Mouse (Mus musculus) erythroblast, embryonic 14.5 days (primary cell): ENCODE results near the gene Bpifb5. TPM values are rescaled to one million over a fixed set of nuclear protein-coding genes. Genes with fewer than 3 reads are reported as not detected.
"Not testable (repeated sequence)": the region's sequence is repeated elsewhere in the genome, so short reads cannot be mapped to it uniquely, and the experiment has no call there.

Source experiments
- H3K27me3 ChIP-seq: 2 replicates; pipeline ENCODE4 v1.6.1; 2012; ENCODE audit warnings: inconsistent platforms; ENCODE audit not compliant: control insufficient read depth
- H3K36me3 ChIP-seq: 2 replicates; pipeline ENCODE4 v1.6.1; 2012; ENCODE audit warnings: mild to moderate bottlenecking, inconsistent platforms; ENCODE audit not compliant: control insufficient read depth
- H3K4me1 ChIP-seq: 2 replicates; pipeline ENCODE4 v1.6.1; 2012; ENCODE audit warnings: inconsistent platforms; ENCODE audit not compliant: control insufficient read depth
- H3K4me3 ChIP-seq: replicated peaks from 2 replicates; pipeline ENCODE3; 2012; ENCODE audit warnings: moderate library complexity, mild to moderate bottlenecking, inconsistent platforms
- H3K9me3 ChIP-seq: 2 replicates; pipeline ENCODE4 v1.6.1; 2012; ENCODE audit warnings: low read length, inconsistent platforms, mixed read lengths; ENCODE audit not compliant: control insufficient read depth
- GATA1 ChIP-seq: IDR thresholded peaks from 2 replicates; pipeline ENCODE4 v1.6.1; 2012; ENCODE audit warnings: low read length, inconsistent platforms, mixed read lengths
- TAL1 ChIP-seq: IDR thresholded peaks from 3 replicates; pipeline ENCODE4 v1.6.1; 2012; ENCODE audit warnings: low read length, inconsistent platforms, mixed read lengths
- polyA plus RNA-seq: library from polyadenylated mRNA; stranded (reverse); fragments of >175 nt; gene quantifications from 2 replicates; pipeline ENCODE4 v1.2.3, GENCODE M21; 2012

Gene Bpifb5
- polyA plus RNA-seq, 1 experiment, result not detected

GRCm38 (mm10) chr2:154223917-154224273 lies 353 bp downstream of the Bpifb5 start:
- Histone ChIP-seq H3K4me1 (no peaks in the 10 kb centered on the region), H3K27me3 (no peaks in the 10 kb centered on the region), H3K36me3 (no peaks in the 10 kb centered on the region), H3K4me3 (no peak overlapping the region), H3K9me3 (no peaks in the 10 kb centered on the region)
- no peak for TF ChIP-seq TAL1
- no peak for TF ChIP-seq GATA1

- no peaks in the 10 kb centered on the region for H3K9me3 ChIP-seq
- H3K4me1 ChIP-seq, result no peaks in the 10 kb centered on the region
- H3K4me3 ChIP-seq, result no peak overlapping the region
- H3K27me3 ChIP-seq, result no peaks in the 10 kb centered on the region
- H3K36me3 ChIP-seq, result no peaks in the 10 kb centered on the region
- no peak for TF ChIP-seq GATA1
- TF ChIP-seq TAL1, result no peak
Measured at GRCm38 (mm10) chr2:154226991-154227390, 3.4 kb downstream of the Bpifb5 start.

GRCm38 (mm10) chr2:154227830-154228229 lies 4.3 kb downstream of the Bpifb5 start:
- no peaks in the 10 kb centered on the region for H3K4me1 ChIP-seq
- no peak for TF ChIP-seq GATA1
- no peak for TF ChIP-seq TAL1
- no peaks in the 10 kb centered on the region for H3K36me3 ChIP-seq
- H3K27me3 ChIP-seq, result no peaks in the 10 kb centered on the region
- no peaks in the 10 kb centered on the region for H3K9me3 ChIP-seq
- H3K4me3 ChIP-seq, result no peak overlapping the region

- TF ChIP-seq GATA1 (no peak), TAL1 (no peak)
- no peaks in the 10 kb centered on the region for H3K27me3 ChIP-seq
- H3K4me3 ChIP-seq, result no peak overlapping the region
- no peaks in the 10 kb centered on the region for H3K9me3 ChIP-seq
- H3K4me1 ChIP-seq, result no peaks in the 10 kb centered on the region
- H3K36me3 ChIP-seq, result no peaks in the 10 kb centered on the region
Measured at GRCm38 (mm10) chr2:154233426-154233825, 9.9 kb downstream of the Bpifb5 start.

- H3K27me3 ChIP-seq, result no peaks in the 10 kb centered on the region
- no peaks in the 10 kb centered on the region for H3K4me1 ChIP-seq
- no peaks in the 10 kb centered on the region for H3K36me3 ChIP-seq
- TF ChIP-seq GATA1 (no peak), TAL1 (no peak)
- peaks cover 5% of the 10 kb centered on the region for H3K9me3 ChIP-seq
- no peak overlapping the region for H3K4me3 ChIP-seq
Measured at GRCm38 (mm10) chr2:154240771-154241170, 17.2 kb downstream of the Bpifb5 start.

GRCm38 (mm10) chr2:154242726-154243125 lies 19.2 kb downstream of the Bpifb5 start:
- H3K9me3 ChIP-seq, H3K4me1 ChIP-seq, H3K4me3 ChIP-seq, H3K36me3 ChIP-seq, H3K27me3 ChIP-seq: not testable (repeated sequence)

GRCm38 (mm10) chr2:154243356-154244036 lies 20.0 kb downstream of the Bpifb5 start:
- Histone ChIP-seq H3K9me3 (peaks cover 5% of the 10 kb centered on the region), H3K4me3 (no peak overlapping the region), H3K27me3 (no peaks in the 10 kb centered on the region), H3K4me1 (no peaks in the 10 kb centered on the region), H3K36me3 (no peaks in the 10 kb centered on the region)
- no peak for TF ChIP-seq TAL1
- no peak for TF ChIP-seq GATA1

- TF ChIP-seq TAL1, result no peak
- no peak for TF ChIP-seq GATA1
- Histone ChIP-seq H3K9me3 (peaks cover 5% of the 10 kb centered on the region), H3K27me3 (no peaks in the 10 kb centered on the region), H3K4me3 (no peak overlapping the region), H3K4me1 (no peaks in the 10 kb centered on the region), H3K36me3 (no peaks in the 10 kb centered on the region)
Measured at GRCm38 (mm10) chr2:154245322-154245721, 21.8 kb downstream of the Bpifb5 start.

GRCm38 (mm10) chr2:154255254-154255653 lies 31.7 kb downstream of the Bpifb5 start:
- not testable (repeated sequence) for H3K4me3 ChIP-seq, H3K36me3 ChIP-seq, H3K4me1 ChIP-seq, H3K9me3 ChIP-seq, H3K27me3 ChIP-seq

GRCm38 (mm10) chr2:154255770-154256169 lies 32.2 kb downstream of the Bpifb5 start:
- Histone ChIP-seq H3K4me1 (no peaks in the 10 kb centered on the region), H3K9me3 (no peaks in the 10 kb centered on the region), H3K4me3 (no peak overlapping the region), H3K36me3 (no peaks in the 10 kb centered on the region), H3K27me3 (no peaks in the 10 kb centered on the region)
- TF ChIP-seq TAL1 (no peak), GATA1 (no peak)

GRCm38 (mm10) chr2:154257554-154257953 lies 34.0 kb downstream of the Bpifb5 start, which contains the start of gene Bpifb9a:
TSS of gene Bpifb9a (plus strand) at chr2:154257854.
- not testable (repeated sequence) for H3K27me3 ChIP-seq, H3K36me3 ChIP-seq, H3K4me1 ChIP-seq, H3K4me3 ChIP-seq, H3K9me3 ChIP-seq

GRCm38 (mm10) chr2:154264397-154264796 lies 40.9 kb downstream of the Bpifb5 start:
- not testable (repeated sequence) for H3K27me3 ChIP-seq, H3K9me3 ChIP-seq, H3K4me3 ChIP-seq, H3K36me3 ChIP-seq, H3K4me1 ChIP-seq
